Mouse (Mus musculus): ENCODE results near the gene She.

The She gene

DNA sequence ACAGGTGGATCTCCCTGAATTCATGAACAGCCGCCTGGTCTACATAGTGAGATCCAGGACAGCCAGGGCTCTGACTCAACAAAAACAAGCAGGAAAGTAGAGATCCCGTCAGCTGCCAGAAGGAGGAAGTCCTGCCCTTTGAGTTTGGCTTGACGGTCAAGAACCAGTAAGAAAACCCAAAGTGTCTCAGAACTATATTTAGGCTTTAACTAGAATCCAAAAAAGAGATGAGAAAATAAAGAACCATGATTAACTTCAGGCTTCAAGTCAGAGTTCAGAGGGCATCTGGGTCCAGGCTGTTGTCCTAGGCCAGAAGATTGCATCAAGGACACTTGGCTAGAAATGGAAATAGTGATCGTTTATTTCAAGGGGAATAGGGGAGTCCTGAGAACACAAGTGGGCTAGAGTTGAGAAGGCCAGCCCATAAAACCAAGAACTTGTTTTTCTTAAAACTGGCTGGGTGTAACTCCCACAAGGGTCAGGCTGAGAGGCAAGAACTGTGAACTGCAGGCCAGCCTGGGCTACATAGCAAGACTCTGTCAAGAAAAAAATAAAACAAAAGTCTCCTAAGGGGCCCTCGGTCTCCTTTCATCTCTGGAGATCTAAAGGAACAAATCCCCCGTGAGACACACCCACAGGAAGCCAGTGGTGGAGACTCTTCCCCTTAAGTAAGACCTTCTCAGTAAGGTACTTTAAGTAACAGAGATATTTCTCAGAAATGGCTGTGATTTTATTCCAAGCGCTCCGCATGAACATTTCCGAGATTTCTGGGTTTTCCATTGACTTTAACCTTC lies 32.7 kb downstream of the She start:
- DNase-seq: no peak

DNA sequence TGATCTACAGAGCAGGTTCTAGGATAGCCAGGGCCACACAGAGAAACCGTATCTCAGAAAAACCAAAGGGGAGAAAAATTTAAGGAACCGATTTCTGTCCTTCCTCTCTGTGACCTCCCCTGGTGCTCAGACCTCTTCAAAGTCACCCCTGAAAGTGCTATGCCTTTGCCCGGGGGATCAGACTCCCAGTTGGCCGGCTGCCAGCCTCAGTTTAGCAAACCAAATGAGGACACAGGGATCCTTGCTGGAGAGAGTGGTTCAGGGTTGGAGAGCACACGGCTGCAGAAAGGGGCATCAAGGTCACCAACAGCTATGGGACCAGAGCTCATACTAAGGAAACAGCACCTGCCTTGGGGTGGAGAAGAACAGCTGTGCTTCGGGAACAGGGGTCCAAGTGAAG lies 33.9 kb downstream of the She start:
- peak; percentile 6 for DNase-seq

DNA sequence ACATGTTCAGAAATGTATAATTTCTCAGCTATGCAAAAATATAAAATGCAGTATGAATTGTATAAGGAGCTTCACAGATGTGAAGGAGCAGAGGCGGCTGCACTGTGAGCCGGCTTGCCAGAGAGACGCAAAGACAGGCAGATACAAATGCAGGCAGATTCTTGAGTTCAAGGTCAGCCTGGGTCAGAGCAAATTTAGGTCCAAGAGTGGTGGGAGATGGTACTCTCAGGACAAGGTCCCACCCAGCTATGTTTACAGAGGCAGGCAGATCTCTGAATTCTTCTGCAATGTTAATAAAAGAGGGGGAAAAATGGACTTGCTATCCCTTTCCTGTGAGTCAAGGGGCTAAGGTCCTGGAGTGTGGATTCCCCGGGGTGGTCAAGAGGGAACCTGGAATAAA lies 34.6 kb downstream of the She start:
- no peak for DNase-seq

DNA sequence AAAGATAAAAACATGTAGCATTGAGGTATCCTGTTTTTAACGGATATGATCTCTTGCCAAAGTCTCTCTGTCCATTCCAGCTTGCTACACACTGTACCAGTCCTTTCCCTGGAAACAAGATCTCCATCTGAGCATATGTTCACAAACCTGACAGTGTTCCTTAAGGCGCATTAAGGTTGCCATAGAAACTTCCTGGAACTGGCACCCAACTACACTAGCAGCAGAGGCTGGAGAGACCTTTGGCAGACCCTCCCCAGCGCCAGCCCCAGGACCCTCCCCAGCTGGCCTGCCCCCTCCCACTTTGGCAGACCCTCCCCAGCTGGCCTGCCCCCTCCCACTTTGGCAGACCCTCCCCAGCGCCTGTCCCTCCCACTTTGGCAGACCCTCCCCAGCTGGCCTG lies 36.5 kb downstream of the She start:
- DNase-seq: peak; percentile 49

DNA sequence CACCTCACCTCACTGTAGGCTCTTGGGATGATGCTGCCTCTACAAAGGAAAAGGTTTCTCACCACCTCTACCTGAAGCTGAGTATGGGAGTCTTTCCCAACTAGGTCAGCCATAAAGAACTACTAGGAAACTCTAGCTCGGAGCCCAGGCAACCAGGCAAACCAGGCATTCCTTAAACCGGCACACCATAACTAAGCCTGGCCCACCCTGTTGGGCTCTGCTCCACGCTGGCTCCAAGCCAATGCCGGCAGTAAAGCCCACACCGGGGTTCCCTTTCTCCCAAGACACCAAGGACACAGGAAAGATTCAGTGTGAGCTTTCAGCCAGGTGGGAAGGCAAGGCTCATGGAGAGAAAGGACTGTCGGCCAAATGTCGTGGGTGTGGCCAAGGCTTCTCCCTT lies 37.2 kb downstream of the She start:
- DNase-seq: peak; percentile 53

DNA sequence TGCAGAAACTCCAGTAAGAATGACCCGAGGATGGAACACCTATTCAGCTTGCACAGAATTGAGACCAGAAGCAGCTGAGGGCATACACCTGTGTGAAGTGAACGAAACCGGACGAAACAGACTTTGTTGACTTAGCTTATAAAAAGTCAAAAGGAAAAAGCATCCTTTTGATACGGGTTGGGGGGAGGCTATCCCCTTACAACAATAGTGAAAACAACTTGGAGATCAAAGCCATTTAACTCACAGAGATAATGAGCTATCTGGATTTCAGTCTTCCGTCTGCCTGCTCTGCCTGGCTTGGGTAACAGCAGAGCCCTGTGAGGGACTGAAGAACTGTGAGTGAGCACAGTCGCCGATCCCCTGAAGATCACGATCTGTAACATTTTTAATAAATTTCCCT lies 37.8 kb downstream of the She start:
- no peak for DNase-seq

DNA sequence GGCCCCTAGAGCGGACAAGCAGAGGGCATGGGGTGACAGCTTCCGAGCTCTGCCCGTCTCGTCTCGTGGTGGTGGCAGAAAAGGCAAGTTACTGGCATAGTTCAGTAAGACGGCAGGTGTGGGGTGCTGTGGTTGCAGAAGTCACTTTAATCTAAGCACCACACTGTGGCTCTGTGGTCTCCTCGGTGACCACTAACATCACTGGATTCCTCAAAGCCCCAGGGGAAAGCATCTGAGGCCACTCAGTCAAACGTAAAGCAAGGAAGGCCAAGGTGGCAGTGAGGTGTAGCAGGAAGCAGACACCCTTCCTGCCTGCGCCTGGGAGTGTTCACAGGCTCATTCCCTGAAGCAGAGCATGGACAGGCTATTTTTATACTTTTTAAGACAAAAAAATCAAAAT lies 38.4 kb downstream of the She start:
- DNase-seq: no peak

DNA sequence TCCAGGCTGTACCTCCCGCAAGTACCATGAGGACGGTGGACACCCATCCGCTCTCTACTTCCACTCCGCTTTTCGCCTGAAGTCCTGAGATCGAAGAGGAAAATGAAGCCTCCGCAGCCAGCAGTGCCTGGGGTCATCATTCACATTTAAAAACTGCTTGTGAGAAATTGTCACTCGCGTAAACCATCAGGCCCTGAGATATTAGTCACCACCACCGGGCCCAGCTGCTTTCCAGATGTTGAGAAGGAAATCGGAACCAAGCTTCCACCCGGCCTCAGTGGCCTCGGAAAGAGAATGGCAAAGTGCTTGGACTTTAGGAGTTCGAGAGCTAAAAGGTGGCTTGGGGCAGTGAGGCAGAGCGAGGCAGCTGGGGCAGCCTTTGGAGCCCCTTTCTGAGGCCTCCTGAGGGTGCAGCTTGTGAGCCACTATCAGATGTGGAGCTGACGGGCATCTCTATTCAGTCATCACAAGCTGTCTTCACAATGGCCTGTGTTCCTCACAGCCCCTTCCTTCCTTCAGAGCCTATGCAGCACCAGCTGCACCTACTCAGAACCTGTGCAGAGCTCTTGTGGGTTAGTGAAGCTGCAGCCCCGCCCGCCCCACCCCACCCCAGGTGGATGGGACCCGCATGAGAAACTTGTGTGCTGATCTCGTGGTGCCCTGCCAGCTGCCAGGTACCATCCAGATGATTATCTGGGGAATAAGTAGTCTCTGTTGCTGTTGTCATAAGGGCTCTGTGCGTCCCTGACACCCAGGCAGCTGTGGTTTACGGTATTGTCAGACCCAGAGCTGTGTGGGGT lies 39.5 kb downstream of the She start:
- no peak for DNase-seq

DNA sequence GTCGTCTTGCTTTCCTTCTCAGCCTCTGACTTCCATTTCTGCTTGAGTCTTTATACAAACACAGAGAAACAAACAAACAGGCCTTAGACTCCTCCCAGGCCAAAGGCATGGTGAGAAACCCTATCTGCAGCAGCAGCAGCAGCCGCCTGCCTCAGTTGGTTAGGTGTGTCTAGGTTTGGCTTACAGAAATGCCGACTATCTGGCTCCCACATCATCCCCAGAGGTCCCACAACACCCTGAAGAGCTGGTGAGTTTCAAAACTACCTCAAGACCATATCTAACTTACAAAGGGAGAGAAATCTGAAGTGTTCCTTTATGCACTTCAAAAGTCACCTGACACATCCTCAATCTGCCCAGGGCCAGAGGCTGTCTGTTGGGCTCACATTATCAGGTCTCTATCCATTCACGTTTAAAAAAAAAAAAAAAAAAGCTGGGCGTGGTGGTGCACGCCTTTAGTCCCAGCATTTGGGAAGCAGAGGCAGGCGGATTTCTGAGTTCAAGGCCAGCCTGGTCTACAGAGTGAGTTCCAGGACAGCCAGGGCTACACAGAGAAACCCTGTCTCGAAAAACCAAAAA lies 40.3 kb downstream of the She start:
- no peak for DNase-seq

DNA sequence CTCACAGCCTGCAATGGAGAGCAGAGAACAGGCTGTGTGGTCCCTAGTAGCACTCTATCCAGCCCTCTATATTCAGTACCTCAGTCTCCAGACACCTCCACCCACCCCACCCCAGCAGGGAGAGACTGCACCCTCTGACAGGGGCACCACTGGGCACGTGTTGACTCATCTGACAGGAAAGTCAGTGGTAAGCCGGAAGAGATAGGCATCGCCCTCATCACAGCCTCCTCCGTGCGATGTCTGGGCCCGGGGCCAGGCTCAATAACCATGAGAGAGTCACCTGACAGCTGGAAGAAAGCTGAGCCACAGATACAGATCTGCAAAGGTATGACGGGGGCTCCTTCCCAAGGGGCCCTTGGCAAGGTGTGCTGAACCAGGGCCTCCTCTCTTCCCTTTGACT lies 41.0 kb downstream of the She start:
- no peak for DNase-seq

DNA sequence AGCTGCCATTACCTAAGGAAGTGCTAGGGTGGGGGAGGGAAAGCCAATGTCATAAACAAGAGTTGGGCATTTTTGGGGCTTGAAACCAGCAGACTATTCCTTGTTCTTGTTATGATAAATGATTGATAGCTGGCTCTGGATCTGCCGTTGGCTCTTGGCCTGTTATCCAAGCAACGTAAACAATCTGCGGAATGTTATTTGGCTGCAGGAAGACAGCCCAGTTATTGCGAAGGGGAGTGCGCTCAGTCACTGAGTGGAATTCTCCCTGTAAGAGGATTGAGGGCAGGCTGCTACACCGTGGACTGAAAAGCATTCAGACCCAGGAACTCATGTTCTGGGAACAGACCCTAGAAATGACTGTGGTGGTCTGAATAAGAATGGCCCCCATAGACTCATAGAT lies 41.5 kb downstream of the She start:
- DNase-seq: no peak

DNA sequence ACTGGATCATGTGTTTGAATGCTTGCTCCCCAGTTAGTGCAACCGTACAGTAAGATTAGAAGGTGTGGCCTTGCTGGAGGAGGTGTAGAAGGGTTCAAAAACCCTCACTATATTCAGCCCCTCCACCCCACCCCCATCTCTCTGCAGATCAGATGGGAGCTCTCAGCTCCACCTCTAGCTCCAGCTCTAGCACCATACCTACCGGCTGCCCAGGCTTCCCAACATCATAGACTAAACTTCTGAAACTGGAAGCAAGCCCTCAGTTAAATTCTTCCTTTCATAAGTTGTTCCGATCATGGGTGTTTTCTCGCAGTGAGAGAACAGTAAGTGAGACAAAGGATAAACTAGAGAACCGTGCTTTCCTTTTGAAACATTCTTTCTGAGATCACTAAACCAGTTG lies 42.9 kb downstream of the She start:
- no peak for DNase-seq

DNA sequence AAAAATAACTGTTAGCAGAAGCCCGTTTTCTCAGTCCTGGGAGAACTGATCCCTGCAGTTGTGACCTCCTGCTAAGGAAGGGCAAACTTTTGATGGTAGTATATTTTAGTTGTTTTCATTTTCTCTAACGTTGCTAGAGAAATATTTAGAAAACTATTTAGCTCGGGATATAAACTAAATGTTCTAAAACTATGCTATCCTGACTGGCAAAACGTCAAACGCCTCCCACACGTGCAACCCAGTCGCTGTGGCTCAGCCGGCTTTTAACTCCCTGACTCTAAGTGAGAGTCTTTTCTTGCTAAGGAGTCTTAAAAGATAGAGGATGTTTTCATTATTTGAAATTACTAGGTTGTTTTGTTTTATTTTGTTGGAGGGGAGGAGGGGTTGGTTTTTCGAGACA lies 43.9 kb downstream of the She start:
- DNase-seq: no peak

DNA sequence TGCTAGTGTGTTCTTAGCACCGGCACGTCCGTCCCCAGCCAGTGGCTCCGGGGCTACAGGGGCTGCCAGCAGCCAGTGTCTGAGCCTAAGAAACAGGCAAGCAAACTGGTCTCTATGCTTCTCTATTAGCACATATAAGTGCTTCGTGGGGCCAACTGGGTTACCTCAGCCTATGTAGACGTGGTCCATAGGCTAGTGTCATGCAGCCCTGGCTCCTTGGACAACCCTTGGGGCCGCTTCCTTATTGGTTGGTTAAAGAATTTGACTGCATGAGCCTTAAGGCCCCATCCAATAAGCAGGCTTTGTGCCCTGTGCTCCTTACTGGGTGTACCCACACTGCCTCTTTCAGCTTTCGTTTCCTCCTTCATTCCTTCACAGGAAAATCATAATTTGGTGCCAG lies 44.6 kb downstream of the She start:
- no peak for DNase-seq

DNA sequence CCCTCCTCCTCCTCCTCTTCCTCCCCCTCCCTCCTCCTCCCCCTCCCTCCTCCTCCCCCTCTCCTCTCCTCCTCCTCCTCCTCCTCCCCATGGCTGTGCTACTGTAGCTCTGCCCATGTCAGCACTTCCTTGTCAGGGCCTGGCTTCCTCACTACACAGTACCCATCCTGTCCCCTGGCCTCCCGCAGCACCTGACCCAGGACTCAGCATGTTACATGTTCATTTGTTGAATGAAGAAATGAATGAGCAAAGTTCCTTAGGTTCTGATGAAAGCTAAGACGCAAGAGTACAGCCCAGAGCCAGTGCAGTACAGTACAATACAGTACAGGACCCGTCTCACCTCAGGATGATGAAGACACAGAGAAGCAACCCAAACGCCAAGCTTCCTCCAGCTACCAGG lies 45.3 kb downstream of the She start:
- no peak for DNase-seq

DNA sequence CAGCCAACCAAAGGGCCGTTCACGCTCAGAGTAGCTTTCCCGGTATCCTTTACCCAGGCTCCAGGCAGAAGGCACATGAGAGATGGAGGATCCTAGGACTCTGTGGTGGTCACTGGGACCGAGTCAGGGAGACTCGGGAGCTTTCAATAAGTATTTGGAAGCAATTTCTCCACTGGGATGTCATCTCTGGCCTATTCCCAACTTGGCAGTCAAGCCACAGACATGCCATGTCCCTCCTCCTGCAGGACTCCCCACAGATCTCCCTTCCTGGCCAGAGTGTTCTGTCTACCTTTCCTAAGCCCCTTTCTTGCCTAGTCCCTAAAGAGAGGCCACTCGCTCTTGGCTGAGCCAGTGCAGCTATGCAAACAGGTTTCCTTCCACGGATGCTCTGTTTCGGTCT lies 46.0 kb downstream of the She start:
- DNase-seq: no peak

DNA sequence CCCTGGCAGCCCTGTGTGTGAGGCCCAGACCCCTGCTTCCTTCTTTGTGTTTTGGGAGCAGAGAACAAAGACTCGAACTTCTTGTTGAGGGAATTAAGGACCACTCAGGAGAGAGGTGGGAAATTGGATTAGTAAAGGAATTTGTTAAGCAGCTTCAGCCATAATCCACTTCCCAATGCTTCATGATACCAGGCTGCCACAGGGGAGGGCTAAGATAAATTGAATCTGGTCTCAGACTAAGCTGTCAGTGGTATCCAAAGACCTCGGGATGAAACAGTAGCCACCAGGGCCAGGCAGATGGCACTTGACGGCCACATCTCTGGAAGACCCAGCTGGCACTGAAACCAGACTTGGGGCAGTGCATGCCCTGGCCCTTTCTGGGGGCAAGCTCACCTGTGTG lies 47.3 kb downstream of the She start:
- DNase-seq: peak; percentile 81

DNA sequence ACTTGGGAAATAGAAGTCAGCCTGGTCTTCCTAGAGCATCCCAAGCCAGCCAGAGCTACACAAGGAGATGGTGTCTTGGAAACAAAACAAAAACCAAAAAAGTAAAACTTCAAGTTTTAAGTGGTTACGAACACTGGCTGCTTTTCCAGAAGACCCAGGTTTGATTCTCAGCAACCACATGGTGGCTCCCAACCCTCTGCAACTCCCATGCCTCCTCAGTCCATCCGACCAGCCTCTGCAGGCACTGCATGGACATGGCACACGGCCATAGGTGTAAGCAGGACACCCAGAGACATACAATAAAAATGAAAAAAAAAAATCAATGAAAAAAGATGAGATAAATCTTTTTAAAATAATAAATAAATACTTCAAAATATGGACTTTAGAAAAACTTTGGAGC lies 48.2 kb downstream of the She start:
- no peak for DNase-seq

DNA sequence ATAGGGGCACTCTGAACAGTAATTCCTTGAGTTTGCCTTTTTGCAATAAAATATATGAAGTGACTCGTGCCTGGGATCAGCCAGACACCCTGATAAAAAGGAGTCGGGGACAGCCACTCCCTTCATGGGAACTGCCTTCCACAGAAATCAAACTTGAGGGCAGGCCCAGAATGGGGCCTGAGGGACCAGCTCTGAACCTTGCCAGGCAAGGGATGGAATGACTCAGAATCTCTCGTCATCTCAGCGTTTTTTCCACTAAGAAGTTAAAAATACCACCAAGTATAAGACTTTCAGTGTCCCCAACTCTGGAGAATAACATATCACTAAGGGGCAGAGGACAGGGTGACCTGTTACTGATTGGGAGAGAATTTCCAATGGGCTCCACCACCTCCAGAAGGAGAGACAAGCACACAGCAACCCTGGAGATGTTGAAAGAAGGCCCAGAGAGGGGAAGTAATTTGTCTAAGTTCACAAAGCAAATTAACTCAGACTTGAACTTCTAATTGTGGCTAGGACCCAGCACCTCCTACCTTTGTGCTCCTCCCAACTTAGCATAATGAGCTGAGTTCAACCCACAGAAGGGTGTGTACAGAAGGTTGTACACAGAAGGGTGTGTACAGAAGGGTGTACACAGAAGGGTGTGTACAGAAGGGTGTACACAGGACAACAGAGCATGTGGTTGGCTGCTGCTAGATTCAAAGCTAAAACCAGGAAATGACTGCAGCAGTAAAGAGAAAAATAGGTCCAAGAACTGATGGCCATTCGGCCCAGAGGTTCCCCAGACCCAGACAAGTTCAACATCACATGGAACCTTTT lies 49.1 kb downstream of the She start:
- no peak for DNase-seq

DNA sequence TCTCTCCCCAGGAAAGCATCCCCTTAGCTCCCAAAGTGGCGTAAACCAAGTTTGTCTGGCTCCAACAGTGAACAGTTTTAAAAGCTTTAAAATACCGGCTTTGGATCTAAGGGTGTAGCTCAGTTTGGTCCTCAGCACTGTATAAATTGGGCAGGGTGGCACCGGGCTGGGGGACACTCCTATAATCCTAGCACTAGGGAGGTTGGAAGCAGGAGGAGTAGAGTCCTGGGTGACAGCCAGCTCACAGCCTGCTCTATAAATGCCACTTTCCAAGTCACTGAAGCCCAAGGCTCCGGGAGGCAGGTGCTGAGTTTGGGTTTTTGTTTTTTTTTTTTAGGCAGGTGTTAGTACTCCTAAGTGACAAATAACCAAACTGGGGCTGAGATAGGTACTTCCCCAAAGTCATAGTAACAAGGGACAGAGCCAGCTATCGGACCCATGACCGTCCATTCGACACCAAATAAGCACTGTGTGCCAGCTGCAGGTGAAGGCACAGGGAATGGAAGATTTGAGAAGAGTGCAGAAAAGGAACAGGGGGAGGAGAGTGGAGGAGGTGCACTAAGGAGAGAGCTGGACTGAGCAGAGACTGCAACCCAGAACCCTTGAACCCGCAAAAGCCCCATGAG lies 51.5 kb downstream of the She start:
- DNase-seq: no peak

DNA sequence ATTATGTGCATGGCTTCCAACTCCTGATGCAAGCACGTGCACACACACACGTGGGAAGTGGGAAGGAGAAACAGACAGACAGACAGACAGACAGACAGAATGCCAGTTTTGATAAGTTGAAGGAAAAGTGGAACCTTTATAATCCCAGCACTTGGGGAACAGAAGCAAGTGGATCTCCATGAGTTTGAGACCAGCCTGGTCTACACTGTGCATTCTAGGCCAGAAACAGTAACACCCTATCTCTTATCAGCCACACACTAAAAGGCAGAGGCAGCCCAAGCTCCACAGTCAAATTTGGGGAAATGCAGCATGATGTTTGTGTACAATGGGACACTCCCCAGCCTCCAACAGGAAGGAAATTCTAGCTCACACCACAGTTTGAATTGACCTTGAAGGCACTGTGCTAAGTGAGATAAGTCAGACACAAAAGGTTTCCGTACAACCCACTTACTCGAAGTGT lies 52.4 kb downstream of the She start:
- DNase-seq: no peak

DNA sequence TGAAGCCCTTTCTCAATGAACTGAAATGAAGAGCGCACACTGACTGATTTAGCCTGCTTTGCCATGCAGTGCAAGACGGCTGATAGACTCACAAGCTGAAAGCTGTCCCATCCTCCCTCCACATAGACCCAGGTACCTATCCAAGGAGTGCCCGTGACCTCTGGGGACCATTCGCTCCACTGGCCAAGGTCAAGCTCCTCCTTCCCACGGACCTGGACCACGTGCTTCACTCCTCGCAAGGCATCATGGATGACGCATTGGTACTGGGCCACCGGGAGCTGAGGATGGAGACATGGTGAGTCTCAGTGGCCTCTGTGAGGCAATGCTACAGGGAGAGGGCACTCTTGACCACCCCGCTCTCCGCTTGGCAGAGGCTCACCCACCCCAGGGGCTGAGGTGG lies 54.6 kb downstream of the She start:
- DNase-seq: no peak
